Mouse (Mus musculus) kidney, adult 2 months (tissue): ENCODE data around the gene Ahcy.

ENCODE experiments used
- CTCF ChIP-seq: fragments of 200-500 bp; conservative IDR thresholded peaks from 2 replicates; pipeline ENCODE4 v1.5.1; 2011; ENCODE audit warnings: low read depth, mild to moderate bottlenecking, control low read depth, low read length, moderate library complexity, mixed read lengths; ENCODE audit not compliant: insufficient read depth, insufficient read length
- POLR2A ChIP-seq: fragments of 200-500 bp; IDR thresholded peaks from one replicate; pipeline ENCODE4 v1.6.1; 2011; ENCODE audit warnings: low read depth, low read length, control low read depth

DNA sequence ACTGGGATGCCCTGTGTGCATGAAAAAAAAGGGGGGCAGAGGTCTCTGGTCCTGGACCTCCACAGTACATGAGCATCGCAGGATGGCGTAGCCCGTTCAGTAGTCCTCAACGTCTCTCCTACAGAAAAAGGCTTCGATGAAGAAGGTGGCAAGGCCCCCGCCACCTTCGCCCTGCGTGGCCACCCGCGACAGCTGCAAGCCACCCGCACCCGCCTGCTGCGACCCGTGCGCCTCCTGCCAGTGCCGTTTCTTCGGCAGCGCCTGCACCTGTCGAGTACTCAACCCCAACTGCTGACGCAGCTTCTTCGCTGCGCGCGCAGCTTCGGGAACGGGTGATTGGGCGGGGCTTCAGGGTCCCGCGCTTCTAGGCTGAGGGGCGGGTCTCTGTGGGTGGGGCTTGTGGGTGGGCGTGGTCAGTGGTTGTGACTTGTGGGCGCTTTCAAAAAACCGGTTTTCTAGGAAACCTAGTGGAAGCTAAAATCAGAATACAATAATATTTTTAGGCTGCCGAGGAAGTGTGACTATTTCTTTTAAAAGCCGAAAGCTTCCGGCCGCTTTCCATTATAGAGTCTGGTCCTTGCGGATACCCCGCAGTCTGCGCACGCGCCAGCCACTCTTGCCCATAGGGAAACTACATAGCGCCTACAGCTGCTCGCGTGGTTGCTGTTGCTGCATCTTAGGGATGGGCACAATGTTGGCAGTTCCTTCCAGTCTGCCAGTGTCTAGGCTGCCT, 23.6 kb downstream of the Ahcy start:
- no peak for TF ChIP-seq CTCF
- TF ChIP-seq POLR2A, result peak; percentile 93
